Mouse (Mus musculus) bone marrow macrophage, adult 2 months (primary cell): ENCODE results near the gene Mrnip.

Source experiments
- CTCF ChIP-seq: IDR thresholded peaks from 2 replicates; pipeline ENCODE4 v1.5.1; 2012; ENCODE audit warnings: low read depth, mild to moderate bottlenecking, low read length, moderate library complexity
- POLR2A ChIP-seq: IDR thresholded peaks from 2 replicates; pipeline ENCODE4 v1.6.1; 2012; ENCODE audit warnings: mild to moderate bottlenecking, low read depth, low read length, borderline replicate concordance

DNA sequence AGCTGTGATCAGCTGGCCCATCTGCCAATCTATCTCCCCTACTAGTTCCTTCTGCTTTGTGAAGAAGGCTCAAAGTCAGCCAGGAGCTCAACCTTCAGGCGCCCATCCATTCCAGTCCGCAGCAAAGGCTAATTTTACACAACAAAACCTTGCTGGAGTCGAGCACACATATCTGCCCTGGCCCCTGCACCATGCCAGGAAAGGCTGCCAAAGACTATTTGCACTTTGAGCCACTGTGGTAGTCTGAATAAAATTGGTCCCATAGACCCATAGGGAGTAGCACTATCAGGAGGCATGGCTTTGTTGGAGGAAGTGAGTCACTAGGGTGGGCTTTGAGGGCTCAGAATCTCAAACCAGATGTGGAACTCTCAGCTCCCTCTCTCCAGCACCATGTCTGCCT is 31.2 kb downstream of the Mrnip start:
- TF ChIP-seq CTCF, result no peak
- TF ChIP-seq POLR2A, result no peak
